Mouse (Mus musculus) left cerebral cortex, adult 11 months (tissue): ENCODE results near the gene Wwc2.

ENCODE experiments used
- DNase-seq: peaks from one replicate; pipeline ENCODE4 v3.0.0; 2022; ENCODE audit warnings: low spot score

Gene Wwc2

DNA sequence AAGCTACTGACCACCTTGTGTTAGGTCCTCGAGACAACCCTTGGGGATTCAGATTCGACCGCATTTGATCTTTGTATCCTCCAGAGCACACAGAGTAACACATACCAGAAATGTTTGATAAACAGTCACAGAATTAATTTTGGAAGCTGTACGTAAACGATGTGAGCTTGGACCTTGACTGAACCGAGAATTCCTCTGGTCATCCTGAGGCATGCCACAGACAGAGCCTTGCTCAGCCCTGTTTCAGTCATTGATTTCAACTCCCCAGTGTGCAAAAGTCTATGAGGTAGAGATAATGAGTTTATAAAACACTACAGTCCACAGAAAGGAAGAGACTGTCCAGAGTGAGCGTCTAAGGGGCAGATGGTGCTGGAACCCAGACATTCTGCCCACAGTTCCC is 51.5 kb downstream of the Wwc2 start:
- DNase-seq, result no peak

DNA sequence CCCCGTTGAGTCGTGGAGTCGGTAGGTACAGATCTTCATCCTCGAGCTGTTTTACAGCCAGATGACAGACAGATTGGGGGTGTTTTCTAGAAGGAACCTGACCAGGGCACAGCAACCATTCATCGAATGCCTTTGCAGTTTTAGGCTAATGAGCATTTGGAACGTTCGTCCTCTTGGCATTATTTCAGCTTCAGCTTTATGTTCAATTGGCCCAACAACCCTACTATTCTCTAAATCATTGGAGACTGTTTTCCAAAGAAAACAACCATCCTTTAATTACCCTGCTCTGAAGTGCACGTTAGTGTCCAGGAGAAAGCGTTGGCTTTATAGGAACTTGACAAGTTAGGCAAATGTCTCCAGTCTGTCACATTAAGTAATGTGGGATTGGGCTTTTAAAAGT is 54.3 kb downstream of the Wwc2 start:
- DNase-seq, result no peak

DNA sequence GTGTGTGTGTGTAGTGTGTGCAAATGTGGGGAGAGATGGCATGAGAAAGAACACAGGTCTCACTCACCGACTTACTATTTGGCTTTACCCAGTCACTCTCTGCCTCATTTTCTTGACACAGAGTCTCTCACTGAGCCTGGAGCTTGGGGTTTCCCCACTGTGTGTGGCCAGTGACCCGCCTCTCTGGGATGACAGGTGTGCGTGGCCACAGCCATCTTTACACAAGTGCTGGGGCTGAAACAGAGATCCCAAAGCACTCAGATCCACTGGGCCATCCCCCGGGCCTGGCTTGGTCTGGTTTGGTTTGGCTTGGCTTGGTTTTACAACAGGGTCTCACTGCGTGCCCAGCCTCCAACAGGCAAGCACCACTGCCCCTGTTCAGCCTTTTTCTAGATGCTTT is 55.3 kb downstream of the Wwc2 start:
- no peak for DNase-seq

DNA sequence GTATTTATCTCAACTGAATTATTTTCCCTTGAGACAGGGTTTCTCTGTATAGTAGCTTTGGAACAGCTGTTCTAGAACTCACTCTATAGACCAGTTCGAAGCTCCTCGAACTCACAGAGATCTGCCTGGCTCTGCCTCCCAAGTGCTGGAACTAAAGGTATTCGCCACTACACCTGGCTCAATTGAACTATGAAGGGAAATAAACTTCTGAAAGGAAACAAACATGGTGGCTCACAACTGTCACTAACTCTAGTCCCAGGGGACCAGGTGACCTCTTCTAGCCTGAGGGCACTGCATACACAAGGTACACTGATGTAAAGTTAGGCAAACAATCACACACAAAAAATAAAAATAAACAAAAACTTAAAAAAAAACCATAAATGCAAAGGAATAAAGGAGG is 57.6 kb downstream of the Wwc2 start:
- no peak for DNase-seq

DNA sequence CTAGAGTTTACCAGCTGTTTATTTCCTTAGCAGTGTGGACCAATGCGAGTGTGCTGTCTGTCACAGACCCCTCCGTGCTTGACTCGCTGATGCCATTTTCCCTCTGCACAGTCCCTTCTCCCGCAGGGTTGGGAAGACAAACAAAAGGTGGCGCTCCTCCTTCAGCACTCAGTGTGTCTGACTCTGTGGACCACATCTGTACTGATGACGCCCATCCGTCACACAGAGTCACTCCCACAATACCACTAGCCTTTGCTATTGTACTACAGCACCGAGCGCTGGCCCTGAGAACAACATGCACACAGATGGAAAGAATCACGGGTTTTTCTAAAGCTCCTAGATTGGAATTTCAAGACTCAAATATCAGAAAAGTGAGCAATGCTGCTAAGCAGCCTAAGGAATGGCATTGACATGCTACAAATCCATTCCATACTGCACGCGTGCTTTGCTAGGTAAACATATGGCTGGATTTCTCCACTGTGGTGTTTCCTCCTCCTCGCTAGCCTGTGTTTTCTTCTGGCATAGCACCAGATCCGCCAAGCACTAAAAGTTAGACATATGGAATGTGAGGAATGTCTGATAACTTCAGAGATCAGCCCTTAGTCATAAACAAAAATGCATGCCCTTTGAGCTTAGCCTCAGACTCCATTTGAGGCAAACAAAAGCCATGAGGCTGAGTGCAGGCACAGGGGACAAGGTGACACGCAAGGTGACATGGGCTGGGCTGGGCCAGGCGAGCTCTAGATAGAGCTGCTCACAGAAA is 58.5 kb downstream of the Wwc2 start:
- no peak for DNase-seq

DNA sequence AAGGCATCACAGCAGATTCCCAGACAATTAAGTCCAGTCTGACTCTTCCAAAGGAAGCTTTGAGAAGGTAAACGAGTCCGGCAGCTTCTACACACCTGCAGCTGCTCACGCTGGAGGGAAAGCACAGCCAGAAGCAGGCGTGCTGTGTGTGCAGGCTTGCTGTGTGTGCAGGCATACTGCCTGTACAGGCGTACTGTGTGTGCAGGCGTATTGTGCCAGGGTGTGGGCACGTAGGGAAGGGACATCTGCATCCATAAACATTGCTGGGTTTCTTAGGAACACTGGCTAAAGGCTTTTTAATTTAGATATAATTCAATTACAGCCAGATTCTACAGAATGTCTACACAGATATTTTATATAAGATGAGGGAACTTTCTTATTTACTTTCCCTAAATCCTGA is 59.4 kb downstream of the Wwc2 start:
- DNase-seq, result no peak

DNA sequence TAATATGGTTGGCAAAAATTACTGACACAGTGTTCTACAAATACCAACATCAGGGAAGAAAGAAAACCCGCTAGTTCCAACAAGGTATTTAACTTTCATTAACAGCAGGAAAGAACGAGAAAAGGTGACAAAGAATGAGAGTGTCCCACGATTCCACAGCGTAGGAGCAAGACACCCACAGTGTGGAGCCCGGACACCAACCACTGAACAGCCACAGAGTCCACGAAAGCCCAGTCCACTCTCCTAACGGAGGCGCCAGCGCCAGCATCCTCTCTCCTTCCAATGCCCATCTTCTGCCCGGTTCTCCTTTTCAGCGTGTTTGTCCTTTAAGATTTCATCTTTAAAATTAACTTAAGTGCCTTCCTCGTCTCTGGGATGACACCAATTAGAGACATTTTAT is 61.1 kb downstream of the Wwc2 start:
- DNase-seq, result no peak

DNA sequence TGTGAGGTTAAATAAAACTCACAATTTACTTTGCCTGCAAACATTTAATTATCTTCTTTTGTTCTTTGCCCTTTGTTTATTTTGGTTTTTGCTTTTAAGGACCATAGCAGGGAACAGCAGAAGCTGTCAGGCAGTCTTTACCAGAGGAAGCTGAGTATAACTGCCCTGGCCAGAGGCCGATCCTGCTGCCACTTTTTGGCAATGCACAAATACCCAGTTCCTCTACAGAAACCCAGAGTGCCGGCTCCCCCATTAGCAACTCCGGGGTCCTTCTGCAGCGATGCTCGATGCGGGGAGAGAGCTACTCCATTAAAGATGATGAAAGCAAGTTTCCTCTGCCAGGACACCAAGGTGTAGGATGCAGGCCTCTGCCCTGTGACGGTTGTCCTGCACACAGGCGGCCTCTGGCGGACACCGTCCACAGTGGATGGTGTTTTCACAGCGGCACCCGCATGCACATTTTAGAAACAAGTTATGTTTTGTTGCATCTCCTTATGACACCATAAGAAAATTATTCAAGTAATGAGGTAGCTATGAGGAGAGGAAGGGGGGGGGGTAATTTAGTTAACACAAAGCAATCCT is 62.0 kb downstream of the Wwc2 start:
- DNase-seq, result no peak

DNA sequence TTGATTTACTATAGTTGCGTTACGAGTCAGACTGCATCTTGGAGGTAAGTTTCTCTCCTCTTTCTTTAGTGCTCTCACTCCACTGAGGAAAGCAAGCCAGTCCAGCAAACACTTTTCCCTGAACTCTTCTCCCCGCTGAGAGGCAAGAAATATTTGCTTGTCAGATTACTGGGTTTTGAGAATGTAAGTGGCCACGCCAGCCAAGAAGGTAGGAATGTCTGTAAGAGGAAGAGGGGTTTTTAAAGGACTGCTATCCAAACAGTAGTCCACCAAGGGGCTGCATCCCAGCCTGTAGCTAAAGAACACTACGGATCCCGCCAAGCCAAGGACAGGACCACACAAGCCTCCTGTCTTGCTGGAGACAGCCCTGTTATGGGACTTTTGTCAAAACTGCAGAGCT is 65.8 kb downstream of the Wwc2 start:
- DNase-seq, result no peak

DNA sequence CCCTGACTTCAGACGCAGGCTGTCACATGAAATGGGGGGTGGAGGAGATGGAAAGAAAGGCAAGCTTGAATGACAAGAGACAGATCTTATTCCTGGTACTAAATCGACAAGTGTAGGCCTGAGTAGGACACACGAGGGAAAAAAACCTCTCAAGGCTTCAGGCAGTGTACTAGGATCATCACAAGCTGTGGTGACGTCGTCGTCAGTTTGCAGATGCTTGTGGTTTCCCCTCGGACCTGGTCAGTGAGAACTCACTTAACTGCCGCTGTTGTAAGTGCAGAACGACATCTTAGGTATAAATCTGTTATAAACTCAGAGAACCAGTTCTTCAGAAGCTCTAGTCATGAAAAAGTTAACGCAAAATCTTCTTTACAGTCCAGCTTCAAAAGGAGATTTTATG is 67.9 kb downstream of the Wwc2 start:
- no peak for DNase-seq

DNA sequence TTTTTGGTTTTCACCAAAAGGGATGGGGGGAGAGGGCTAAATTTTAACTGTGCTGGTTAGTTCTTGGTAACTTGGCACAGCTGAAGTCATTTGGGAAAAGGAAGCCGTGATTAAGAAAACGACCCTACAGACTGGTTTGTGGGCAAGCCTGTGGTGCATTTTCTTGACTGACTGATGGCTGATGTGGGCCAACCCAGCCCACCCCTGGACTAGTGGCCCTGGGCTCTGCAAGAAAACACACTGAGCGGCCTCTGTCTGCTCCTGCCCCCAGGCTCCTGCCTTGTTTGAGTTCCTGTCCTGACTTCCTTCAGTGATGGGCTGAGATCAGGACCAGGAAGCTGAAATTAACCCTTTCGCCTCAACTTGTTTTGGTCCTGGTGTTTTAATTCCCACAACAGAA is 68.7 kb downstream of the Wwc2 start:
- no peak for DNase-seq

DNA sequence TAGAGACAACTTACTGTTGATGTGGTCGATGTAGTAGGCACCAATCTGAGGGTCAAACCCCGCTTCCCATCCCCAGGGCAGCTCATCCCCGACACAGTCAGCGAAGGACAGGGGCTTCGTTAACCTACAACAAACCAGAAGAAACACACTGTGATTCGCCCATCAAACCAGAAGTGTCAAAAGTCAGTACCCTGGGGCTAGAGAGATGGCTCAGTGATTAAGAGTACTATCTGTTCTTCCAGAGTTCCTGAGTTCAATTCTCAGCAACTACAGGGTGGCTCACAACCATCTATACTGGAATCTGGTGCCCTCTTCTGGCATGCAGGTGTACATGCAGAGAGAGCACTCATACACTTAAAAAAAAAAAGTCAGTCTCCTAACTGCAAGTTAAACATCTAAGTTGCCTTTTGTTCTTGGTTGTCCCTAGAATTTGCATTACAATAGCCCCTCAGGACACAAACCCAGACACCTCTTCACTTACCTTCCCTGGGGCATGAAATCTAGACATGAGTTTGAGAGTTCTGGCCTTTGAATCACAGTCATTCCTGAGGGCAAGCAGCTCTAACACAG is 70.1 kb downstream of the Wwc2 start:
- no peak for DNase-seq

DNA sequence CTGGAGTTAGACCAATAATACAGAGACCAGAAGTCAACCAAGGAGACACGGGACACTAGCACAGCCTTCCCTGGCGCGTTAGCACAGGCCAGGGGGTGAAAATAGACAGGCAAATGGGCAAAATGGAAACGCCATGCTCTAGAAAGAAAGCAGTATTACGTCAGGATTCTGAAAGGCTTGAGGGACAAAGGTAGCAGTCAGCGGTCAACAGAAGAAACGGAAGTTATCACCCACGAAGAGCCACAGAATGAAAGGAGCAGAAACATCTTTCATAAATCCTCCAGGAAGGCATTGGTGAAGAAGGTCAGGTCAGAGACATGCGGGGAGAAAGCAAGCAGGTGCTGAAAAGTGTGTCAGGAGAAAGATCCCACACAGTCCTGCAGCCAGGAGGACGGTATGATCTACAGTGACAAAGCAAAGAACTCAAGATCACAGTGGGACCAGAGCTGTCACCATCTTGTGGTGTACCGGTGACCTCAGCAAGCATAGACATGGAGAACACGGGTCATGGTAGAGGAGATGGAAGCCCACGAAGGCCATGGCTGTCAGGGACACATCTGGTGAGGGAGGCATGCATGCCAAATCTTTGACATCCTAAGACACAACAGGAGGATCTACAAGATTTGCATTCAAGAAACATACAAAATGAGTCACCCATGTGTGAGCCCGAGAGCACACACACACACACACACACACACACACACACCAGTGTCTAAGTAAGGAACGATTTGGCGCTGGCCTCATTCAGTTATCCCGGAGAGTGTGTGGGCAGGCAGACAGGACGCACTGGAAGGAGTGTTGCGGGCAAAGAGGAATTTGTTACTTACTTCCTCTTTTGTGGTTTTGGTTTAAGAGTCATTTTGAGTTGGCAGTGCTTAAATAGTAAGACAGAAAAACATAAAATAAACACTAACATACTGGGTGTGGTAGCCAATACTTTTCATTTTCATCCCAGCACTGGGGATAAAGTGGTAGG is 73.4 kb downstream of the Wwc2 start:
- no peak for DNase-seq

DNA sequence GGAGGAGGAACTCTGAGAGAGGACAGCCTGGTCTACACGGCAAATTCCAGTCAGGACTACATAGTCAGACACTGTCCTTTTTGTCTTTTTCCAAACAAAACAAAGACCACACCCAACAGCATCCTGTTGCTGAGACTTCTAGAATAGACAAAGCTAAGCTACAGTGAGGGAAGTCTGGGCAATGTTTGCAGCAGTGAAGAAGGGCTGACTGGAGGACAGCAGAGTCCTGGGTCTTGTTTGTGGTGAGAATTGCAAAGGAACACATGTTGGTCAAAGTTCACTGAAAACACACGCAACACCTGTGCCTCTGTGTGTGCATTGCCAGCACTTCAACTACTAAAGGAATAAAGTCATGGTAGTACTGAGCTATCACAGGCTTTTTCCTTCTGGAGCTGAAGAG is 75.2 kb downstream of the Wwc2 start:
- DNase-seq, result no peak

DNA sequence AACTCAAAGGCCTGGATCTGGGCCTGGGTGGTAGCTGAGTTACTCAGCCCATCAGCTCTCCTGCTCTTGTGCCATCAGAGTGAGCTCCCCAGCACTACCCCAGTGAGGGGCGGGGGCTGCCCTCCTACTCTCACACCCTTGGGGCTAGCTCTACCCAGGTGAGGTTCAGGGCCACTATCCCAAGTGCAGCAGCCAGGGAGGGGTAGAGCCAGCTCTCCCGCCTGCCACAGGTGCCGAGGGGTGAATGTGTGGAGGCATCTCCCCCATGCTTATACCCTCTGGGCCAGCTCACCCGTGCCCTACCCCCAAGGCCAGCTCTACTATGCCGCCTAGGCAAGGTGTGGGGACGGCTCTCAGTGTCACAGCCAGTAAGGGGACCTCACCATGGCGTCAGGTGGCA is 75.8 kb downstream of the Wwc2 start:
- no peak for DNase-seq

DNA sequence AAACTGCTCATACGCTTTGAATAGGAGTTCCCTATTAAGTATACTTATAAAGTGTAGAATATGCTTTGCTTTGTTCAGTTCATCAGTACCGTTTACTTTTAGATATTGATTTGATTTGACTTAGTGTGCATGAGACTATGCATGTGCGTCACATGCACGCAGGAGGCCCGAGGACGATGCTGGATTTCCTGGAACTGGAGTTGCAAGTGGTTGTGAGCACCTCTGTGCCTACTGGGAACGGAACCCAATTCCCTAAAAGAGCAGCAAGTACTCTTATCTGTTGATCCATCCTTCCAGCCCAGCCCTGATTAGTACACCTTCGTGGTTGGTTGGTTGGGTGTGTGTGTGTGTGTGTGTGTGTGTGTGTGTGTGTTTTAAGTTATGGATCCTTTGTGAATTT is 76.6 kb downstream of the Wwc2 start:
- DNase-seq, result no peak

DNA sequence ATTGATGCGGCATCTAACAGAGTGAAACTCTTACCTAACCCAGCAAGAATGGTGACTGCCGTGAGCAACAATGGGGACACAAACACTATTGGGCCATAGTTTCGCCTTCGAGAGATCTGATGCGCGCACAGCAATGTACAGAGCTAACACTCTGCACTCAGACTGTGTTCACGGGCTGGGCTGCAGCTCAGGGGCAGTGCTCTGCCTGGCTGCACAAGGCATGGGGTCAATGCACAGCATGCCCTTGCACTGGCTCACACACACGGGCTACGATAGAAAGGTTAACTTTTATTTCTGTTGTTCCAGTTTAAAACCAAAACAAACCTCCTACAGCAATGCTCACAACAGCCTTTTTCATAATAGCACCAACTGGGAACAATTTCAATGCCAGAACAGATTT is 77.1 kb downstream of the Wwc2 start:
- no peak for DNase-seq

DNA sequence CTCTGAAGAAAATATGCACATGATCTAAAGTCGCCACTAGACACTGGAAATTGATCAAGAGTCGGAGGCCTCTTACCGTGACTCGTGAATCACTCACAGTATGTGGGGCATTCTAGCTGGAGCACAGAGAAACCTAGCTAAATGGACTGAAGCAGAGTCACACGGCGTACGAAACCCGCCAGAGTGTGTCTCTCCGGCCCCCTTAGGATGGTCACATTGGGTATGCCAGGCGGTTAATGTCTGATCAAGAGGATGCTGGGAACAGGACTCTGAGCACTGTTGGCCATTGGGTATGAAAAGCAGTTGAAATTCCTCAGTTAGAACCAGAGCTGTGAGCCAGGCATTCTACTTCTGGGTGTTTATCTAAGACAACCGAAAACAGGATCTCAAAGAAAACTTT is 81.0 kb downstream of the Wwc2 start:
- no peak for DNase-seq

DNA sequence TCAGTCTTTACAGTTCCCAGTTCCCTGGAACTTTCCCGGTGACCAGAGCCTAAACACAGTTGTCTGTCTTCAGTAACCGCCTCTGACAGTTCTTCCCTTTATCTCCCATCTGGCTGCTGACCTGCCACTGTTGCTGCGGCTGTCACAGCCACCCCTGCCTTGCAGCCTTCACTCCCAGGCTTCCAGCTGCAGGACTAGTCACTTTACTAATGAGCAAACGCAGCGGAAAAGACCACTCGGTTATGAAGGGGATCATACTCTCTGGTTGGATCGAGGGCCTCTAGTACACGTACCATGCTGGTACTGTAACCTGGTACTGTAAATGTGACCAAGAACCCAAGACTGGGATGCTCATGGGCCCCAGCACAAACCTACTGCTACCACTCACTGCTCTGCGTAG is 83.7 kb downstream of the Wwc2 start:
- no peak for DNase-seq

DNA sequence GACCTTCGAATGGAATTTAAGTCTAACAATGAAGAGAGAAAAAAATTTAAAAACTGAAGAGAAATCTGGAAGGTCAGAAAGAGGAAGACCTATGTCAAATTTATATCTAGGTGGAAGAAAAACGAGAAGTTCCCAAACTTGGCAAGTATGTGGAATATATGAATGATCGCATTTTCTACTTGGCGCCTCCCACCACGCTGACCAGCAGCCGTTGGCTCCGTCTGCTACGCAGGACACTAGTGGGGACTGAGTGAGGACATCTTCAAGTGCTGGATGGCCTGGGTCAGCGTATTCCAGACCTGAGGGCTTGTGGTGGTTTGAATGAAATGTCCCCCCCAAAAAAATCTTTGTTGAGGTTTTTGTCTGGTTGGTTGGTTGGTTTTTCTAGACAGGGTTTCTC is 84.6 kb downstream of the Wwc2 start:
- no peak for DNase-seq

DNA sequence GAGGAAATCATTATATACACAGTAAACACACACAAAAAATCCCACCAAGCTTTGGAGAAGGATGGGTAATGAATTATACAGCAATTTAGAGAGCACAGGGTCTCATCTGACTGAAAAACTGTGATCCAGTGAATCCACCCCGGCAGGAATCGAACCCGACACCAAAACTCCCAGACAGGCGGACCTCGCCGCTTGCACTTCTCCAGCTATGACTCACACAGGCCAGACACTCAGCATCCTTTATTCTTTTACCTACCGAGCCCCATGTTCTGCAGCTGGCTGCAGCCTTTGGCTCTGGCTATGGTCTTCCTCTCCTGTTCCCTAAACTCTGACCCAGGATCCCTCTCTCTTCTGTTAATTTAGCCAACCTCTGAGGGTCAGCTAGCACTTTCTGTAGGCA is 85.5 kb downstream of the Wwc2 start:
- DNase-seq, result no peak

DNA sequence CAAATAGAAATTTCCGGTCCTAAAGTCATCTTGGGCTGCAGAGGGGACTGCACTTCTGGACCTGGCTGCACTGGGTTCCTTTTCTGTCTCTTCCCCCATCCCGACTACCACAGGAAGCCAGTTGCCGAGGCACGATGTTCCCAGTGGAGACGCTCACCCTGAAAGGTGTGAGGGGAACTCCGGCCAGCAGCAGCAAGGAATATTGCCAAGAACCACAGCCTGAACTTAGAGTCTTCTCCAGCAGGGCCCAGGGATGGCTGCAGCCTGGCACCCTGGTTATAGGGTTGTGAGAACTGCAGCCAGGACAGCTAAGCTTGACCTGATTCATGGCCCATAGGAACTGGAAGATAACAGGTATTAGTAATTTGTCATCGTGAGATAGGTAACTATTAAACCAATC is 86.7 kb downstream of the Wwc2 start:
- DNase-seq, result no peak

DNA sequence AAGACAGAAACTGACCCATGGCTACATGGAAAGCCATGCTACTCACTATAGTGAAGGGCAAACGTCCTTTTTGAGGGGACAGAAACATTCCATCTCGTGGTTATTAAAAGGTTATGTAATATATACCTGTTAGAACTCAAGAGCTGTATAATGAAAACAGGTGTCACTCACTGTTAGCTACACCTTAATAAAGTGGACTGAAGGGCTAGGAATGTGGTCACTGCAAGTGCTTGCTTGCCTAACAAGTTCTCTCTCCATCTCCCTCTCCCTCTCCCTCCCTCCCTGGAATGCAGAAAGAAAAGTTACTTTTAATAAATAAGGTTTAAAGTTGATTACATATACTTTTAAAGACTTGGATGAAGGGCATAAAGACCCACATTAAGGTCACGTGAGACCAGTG is 88.0 kb downstream of the Wwc2 start:
- no peak for DNase-seq
